Mouse (Mus musculus): Measurements from ENCODE around the gene Ush1g. TPM values are rescaled to one million over a fixed set of nuclear protein-coding genes. Genes with fewer than 3 reads are reported as not detected.

Gene Ush1g
- polyA plus RNA-seq, 1 experiment: 0.05 TPM

DNA sequence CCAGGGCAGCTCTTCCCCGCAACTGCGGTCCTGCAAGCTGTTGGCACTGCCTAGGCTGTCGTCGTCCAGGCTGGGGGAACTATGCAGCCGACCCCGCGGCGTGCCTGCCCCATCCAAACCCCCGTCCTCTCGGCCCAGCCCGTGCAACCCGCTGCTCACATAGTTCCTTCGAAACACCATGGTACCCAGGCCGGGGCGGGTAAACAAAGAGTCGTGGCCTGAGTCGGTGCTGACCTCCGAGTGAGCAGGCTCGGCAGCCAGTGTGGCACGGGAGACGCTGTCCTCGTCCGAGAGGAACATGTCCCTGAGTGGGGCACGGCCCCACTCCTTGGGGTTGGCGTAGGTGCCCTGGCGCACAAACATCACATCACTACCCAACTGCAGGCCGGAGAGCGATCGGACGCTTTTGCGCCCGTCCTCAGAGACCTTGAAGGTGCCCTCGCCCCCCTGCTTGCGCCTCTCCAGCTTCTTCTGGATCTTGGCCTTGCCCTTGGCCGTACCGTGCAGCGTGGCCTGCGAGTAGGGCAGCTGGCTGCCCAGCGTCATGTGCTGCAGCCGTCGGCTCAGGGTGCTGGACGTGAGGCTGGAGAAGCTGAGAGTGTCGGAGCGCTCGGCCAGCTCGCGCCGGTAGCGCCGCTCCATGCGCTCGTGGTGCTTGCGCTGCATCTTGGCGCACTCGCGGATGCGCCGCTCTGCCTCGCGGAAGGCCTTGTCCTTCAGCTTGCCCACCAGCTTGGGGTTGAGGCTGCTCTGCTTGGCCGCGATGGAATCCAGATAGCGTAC lies 3.4 kb downstream of the Ush1g start:
- TF ChIP-seq POLR2A (IDR thresholded peaks at IDR 0.05; ENCODE audit: low read depth, low read length) (no peak), CTCF (conservative IDR thresholded peaks at IDR 0.05; ENCODE audit: insufficient read depth, insufficient read length, low read depth, low read length) (no peak)
- peaks cover 2% of the 10 kb centered on the region; the same call in 1 of the 2 replicates for H3K27me3 ChIP-seq (replicated peaks; ENCODE audit: control insufficient read depth, insufficient read depth, low read length)
- no peak overlapping the region for H3K27ac ChIP-seq (ENCODE audit: insufficient read depth, low read depth, low read length)
- DNase-seq: no peak
- H3K4me1 ChIP-seq (ENCODE audit: control insufficient read depth, insufficient read depth, low read length): no peaks in the 10 kb centered on the region
- H3K4me3 ChIP-seq (ENCODE audit: insufficient read depth, low read depth, low read length): no peak overlapping the region
- WGBS: 7% methylated on average over 63 of the region's 63 CpGs
- H3K36me3 ChIP-seq (ENCODE audit: control insufficient read depth, insufficient read depth, low read length): no peaks in the 10 kb centered on the region

DNA sequence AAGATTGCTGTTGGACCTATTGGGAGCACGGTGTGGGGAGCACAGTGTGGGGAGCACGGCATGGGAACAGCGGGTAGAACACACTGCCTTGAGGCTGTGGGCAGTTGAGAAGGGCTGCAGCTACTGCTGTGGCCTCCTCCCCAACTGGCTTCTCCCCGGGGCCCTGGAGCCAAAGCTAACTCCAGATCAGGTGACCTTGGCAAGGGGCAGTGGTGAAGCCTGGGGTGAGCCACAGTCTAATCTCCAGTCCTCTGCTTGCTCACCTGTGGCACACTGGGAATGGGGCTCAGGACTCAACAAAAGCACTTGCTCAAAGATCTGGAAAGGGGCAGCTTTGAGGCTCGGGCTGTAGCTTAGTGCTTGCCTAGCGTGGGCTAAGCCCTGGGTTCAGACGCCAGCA lies 4.6 kb downstream of the Ush1g start:
- TF ChIP-seq POLR2A (IDR thresholded peaks at IDR 0.05; ENCODE audit: low read depth, low read length): no peak
- Histone ChIP-seq H3K4me1 (ENCODE audit: control insufficient read depth, insufficient read depth, low read length) (no peaks in the 10 kb centered on the region), H3K27me3 (replicated peaks; ENCODE audit: control insufficient read depth, insufficient read depth, low read length) (0 out of 2 replicates have a peak, but pooled peaks cover 1% of the 10 kb centered on the region), H3K4me3 (ENCODE audit: insufficient read depth, low read depth, low read length) (no peak overlapping the region), H3K36me3 (ENCODE audit: control insufficient read depth, insufficient read depth, low read length) (no peaks in the 10 kb centered on the region), H3K27ac (ENCODE audit: insufficient read depth, low read depth, low read length) (no peak overlapping the region)
- WGBS: 71% methylated on average over 7 of the region's 7 CpGs
- DNase-seq: no peak

DNA sequence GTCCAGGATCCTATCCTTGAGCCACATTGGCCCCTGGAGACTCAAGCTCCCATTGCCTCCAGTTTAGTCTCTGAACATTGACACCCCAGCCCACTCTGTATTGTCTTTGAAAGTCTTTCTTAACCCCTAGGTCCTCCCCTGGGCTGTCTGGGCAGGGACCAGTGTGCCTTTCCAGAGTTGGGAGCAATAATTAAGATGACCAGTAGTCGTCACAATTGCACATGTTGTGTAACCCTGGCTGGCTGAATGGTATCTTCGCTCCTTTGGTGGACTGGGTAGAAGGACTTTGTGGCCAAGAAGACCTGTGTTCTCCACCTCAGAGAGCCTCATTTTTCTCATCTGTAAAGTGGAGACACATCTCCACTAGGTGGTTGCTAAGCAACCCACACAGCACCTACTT lies 7.6 kb downstream of the Ush1g start:
- TF ChIP-seq CTCF (conservative IDR thresholded peaks at IDR 0.05; ENCODE audit: insufficient read depth, insufficient read length, low read depth, low read length): peak; percentile 50
- TF ChIP-seq POLR2A (IDR thresholded peaks at IDR 0.05; ENCODE audit: low read depth, low read length): no peak
- Histone ChIP-seq H3K27ac (ENCODE audit: insufficient read depth, low read depth, low read length) (no peak overlapping the region), H3K36me3 (ENCODE audit: control insufficient read depth, insufficient read depth, low read length) (no peaks in the 10 kb centered on the region), H3K4me3 (ENCODE audit: insufficient read depth, low read depth, low read length) (no peak overlapping the region), H3K27me3 (replicated peaks; ENCODE audit: control insufficient read depth, insufficient read depth, low read length) (no peaks in the 10 kb centered on the region), H3K4me1 (ENCODE audit: control insufficient read depth, insufficient read depth, low read length) (no peaks in the 10 kb centered on the region)
- DNase-seq: no peak
- WGBS: 18% methylated on average over 2 of the region's 2 CpGs

GRCm38 (mm10) chr11:115308781-115309180 lies 13.1 kb downstream of the Ush1g start:
- no peak for TF ChIP-seq CTCF (conservative IDR thresholded peaks at IDR 0.05; ENCODE audit: insufficient read depth, insufficient read length, low read depth, low read length)
- H3K27me3 ChIP-seq (replicated peaks; ENCODE audit: control insufficient read depth, insufficient read depth, low read length): no peaks in the 10 kb centered on the region
- DNase-seq: no peak
- H3K4me3 ChIP-seq (ENCODE audit: insufficient read depth, low read depth, low read length): no peak overlapping the region
- WGBS: 63% methylated on average over 1 of the region's 1 CpGs
- no peaks in the 10 kb centered on the region for H3K36me3 ChIP-seq (ENCODE audit: control insufficient read depth, insufficient read depth, low read length)
- H3K27ac ChIP-seq (ENCODE audit: insufficient read depth, low read depth, low read length): no peak overlapping the region
- H3K4me1 ChIP-seq (ENCODE audit: control insufficient read depth, insufficient read depth, low read length): no peaks in the 10 kb centered on the region

- no peak within 1 kb of the TSS for H3K27ac ChIP-seq (ENCODE audit: insufficient read depth, low read depth, low read length)
- H3K4me1 ChIP-seq (ENCODE audit: control insufficient read depth, insufficient read depth, low read length): no peaks in the 10 kb centered on the region
- H3K27me3 ChIP-seq (replicated peaks; ENCODE audit: control insufficient read depth, insufficient read depth, low read length): no peaks in the 10 kb centered on the region
Measured at GRCm38 (mm10) chr11:115306863-115307262, 15.0 kb downstream of the Ush1g start, which contains the start of gene Otop2. TSS of gene Otop2 (plus strand) at chr11:115307163.

GRCm38 (mm10) chr11:115303167-115303566 lies 18.7 kb downstream of the Ush1g start:
- no peaks in the 10 kb centered on the region for H3K27me3 ChIP-seq (replicated peaks; ENCODE audit: control insufficient read depth, insufficient read depth, low read length)
- no peak overlapping the region for H3K4me3 ChIP-seq (ENCODE audit: insufficient read depth, low read depth, low read length)
- H3K27ac ChIP-seq (ENCODE audit: insufficient read depth, low read depth, low read length): no peak overlapping the region
- 51% methylated on average over 8 of the region's 8 CpGs for WGBS
- DNase-seq: no peak
- TF ChIP-seq CTCF (conservative IDR thresholded peaks at IDR 0.05; ENCODE audit: insufficient read depth, insufficient read length, low read depth, low read length): no peak
- TF ChIP-seq POLR2A (IDR thresholded peaks at IDR 0.05; ENCODE audit: low read depth, low read length): no peak
- no peaks in the 10 kb centered on the region for H3K4me1 ChIP-seq (ENCODE audit: control insufficient read depth, insufficient read depth, low read length)
- no peaks in the 10 kb centered on the region for H3K36me3 ChIP-seq (ENCODE audit: control insufficient read depth, insufficient read depth, low read length)

More at GRCm38 (mm10) chr11:115306863-115307262, 15.0 kb downstream of the Ush1g start, which contains the start of gene Otop2:
- Histone ChIP-seq H3K36me3 (ENCODE audit: control insufficient read depth, insufficient read depth, low read length) (no peaks in the 10 kb centered on the region), H3K4me3 (ENCODE audit: insufficient read depth, low read depth, low read length) (no peak within 1 kb of the TSS)
- WGBS: 33% methylated on average over 8 of the region's 8 CpGs
- TF ChIP-seq CTCF (conservative IDR thresholded peaks at IDR 0.05; ENCODE audit: insufficient read depth, insufficient read length, low read depth, low read length) (no peak), POLR2A (IDR thresholded peaks at IDR 0.05; ENCODE audit: low read depth, low read length) (no peak)
- DNase-seq: no peak

GRCm38 (mm10) chr11:115301351-115301750 lies 20.5 kb downstream of the Ush1g start:
- no peaks in the 10 kb centered on the region for H3K27me3 ChIP-seq (replicated peaks; ENCODE audit: control insufficient read depth, insufficient read depth, low read length)
- TF ChIP-seq CTCF (conservative IDR thresholded peaks at IDR 0.05; ENCODE audit: insufficient read depth, insufficient read length, low read depth, low read length): no peak
- no peak for TF ChIP-seq POLR2A (IDR thresholded peaks at IDR 0.05; ENCODE audit: low read depth, low read length)
- no peak overlapping the region for H3K4me3 ChIP-seq (ENCODE audit: insufficient read depth, low read depth, low read length)
- no peaks in the 10 kb centered on the region for H3K4me1 ChIP-seq (ENCODE audit: control insufficient read depth, insufficient read depth, low read length)
- H3K27ac ChIP-seq (ENCODE audit: insufficient read depth, low read depth, low read length): no peak overlapping the region
- H3K36me3 ChIP-seq (ENCODE audit: control insufficient read depth, insufficient read depth, low read length): no peaks in the 10 kb centered on the region
- DNase-seq: no peak
- 79% methylated on average over 2 of the region's 2 CpGs for WGBS
